Mouse (Mus musculus): ENCODE data around the gene Raver2. TPM values are rescaled to one million over a fixed set of nuclear protein-coding genes. Genes with fewer than 3 reads are reported as not detected.
"Not testable (repeated sequence)": the region's sequence is repeated elsewhere in the genome, so short reads cannot be mapped to it uniquely, and the experiment has no call there.

The Raver2 gene
- 3.5 and 3.9 TPM in 2 replicates for total RNA-seq (2021)
- long read RNA-seq, experiment 1, full-length matches to known transcripts: 10 of 10 reads
- long read RNA-seq, experiment 1, partial matches to known transcripts: 0 of 10 reads
- long read RNA-seq, experiment 1, other reads (novel, unspliced or antisense): 0 of 10 reads
- long read RNA-seq, experiment 2, full-length matches to known transcripts: 4 of 6 reads
- long read RNA-seq, experiment 2, partial matches to known transcripts: 0 of 6 reads
- long read RNA-seq, experiment 2, other reads (novel, unspliced or antisense): 2 of 6 reads

- peak; percentile 82 for DNase-seq
These were observed at the start of gene Raver2 for GRCm38 (mm10) chr4:101068786-101069153. Gene Raver2, plus strand, starts transcription at chr4:101068983.

- DNase-seq: no peak
These were observed 48.2 kb upstream of the Raver2 start, which contains the start of gene Gm10577 for GRCm38 (mm10) chr4:101020596-101020995. Gene Gm10577, minus strand, starts transcription at chr4:101020696.

- no peak for DNase-seq
These were observed 42.2 kb upstream of the Raver2 start for GRCm38 (mm10) chr4:101026566-101026965.

- no peak for DNase-seq
These were observed 41.8 kb upstream of the Raver2 start for GRCm38 (mm10) chr4:101026995-101027394.

- no peak for DNase-seq
These were observed 40.9 kb upstream of the Raver2 start for GRCm38 (mm10) chr4:101027852-101028411.

GRCm38 (mm10) chr4:101033047-101033446 is 35.7 kb upstream of the Raver2 start:
- peak; percentile 11 for DNase-seq

- DNase-seq: no peak
These were observed 33.7 kb upstream of the Raver2 start for GRCm38 (mm10) chr4:101035131-101035530.

GRCm38 (mm10) chr4:101037156-101037555 is 31.6 kb upstream of the Raver2 start:
- DNase-seq: no peak

GRCm38 (mm10) chr4:101043691-101044090 is 25.1 kb upstream of the Raver2 start:
- DNase-seq: no peak

- no peak for DNase-seq
These were observed 24.6 kb upstream of the Raver2 start for GRCm38 (mm10) chr4:101044149-101044548.

GRCm38 (mm10) chr4:101046576-101046975 is 22.2 kb upstream of the Raver2 start:
- no peak for DNase-seq

- peak; percentile 6 for DNase-seq
These were observed 6.6 kb upstream of the Raver2 start for GRCm38 (mm10) chr4:101062146-101062545.

GRCm38 (mm10) chr4:101066401-101066800 is 2.4 kb upstream of the Raver2 start:
- DNase-seq: no peak

GRCm38 (mm10) chr4:101069154-101069971 is 580 bp downstream of the Raver2 start:
- peak; percentile 47 for DNase-seq

GRCm38 (mm10) chr4:101071570-101071969 is 2.8 kb downstream of the Raver2 start:
- no peak for DNase-seq

GRCm38 (mm10) chr4:101076425-101076824 is 7.6 kb downstream of the Raver2 start:
- no peak for DNase-seq

GRCm38 (mm10) chr4:101080016-101080415 is 11.2 kb downstream of the Raver2 start:
- DNase-seq: no peak

- no peak for DNase-seq
These were observed 13.5 kb downstream of the Raver2 start for GRCm38 (mm10) chr4:101082176-101082888.

- no peak for DNase-seq
These were observed 16.1 kb downstream of the Raver2 start for GRCm38 (mm10) chr4:101084863-101085262.

- DNase-seq: no peak
These were observed 17.3 kb downstream of the Raver2 start for GRCm38 (mm10) chr4:101086040-101086439.

- no peak for DNase-seq
These were observed 18.9 kb downstream of the Raver2 start for GRCm38 (mm10) chr4:101087721-101088120.

GRCm38 (mm10) chr4:101090630-101091029 is 21.8 kb downstream of the Raver2 start:
- not testable (repeated sequence) for DNase-seq

Data from adrenal gland, postnatal 14 days (tissue).